Mouse (Mus musculus): Measurements from ENCODE around the gene AC140267.1. TPM values are rescaled to one million over a fixed set of nuclear protein-coding genes. Genes with fewer than 3 reads are reported as not detected.

The AC140267.1 gene
- polyA plus RNA-seq, 1 experiment from 2014 or later = not detected

DNA sequence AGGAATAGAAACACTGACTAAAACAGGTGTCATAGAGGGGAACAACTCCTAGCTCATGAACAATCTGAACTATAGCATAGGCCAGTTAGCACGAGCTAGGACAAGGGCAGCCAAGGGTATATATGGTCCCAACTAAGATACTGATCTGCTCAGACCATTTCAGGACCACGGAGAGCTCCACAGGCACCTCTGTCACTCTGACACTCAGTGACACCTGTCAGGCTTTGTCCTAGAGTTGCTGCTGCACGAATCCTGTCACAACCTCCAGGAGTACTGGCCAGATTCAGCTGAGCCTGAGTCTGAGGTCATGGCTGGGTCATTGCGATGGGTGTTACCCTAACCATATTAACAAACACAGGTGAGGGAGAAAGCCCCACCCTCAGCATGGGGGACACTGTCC lies 32.2 kb upstream of the AC140267.1 start:
- Histone ChIP-seq H3K4me1 (ENCODE audit: control insufficient read depth, insufficient read depth, low read length) (no peaks in the 10 kb centered on the region), H3K27ac (ENCODE audit: low read length) (no peak overlapping the region), H3K9me3 (ENCODE audit: control insufficient read depth, low read depth, low read length) (no peaks in the 10 kb centered on the region), H3K27me3 (ENCODE audit: control insufficient read depth, insufficient read depth, low read length) (no peaks in the 10 kb centered on the region), H3K9ac (replicated peaks; ENCODE audit: low read depth, low read length) (no peak overlapping the region), H3K4me2 (replicated peaks; ENCODE audit: low read depth, low read length) (no peak overlapping the region), H3K36me3 (ENCODE audit: control insufficient read depth, insufficient read depth, low read length) (no peaks in the 10 kb centered on the region), H3K4me3 (ENCODE audit: low read depth, low read length) (no peak overlapping the region)
- ATAC-seq (ENCODE audit: insufficient number of reproducible peaks, insufficient read depth, low FRiP score, low read depth) = no peak
- WGBS = 38% methylated on average over 4 of the region's 4 CpGs

DNA sequence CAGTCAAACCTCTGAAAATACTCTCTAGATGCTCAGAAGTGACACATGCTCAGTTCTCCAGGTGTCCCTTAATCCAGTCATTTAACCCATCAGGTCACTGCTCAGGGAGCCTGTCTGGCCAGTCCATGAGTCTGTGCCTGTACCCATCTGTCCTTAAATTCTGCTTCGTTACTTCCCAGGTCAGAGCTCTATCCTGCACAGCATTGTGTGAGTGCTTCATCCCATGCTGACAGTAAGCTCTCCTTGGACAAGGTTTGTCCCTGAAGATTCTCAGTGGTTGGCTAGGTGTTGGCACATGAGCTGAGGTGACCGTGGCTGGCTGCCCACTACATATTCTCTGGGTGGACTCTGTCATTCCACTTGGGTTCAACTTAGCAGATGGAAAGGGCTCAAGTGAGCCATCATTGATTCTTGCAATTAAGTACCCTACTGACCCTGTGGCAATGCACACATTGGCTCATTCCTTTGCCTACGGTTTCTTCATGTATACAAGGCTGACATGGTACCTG lies 29.5 kb upstream of the AC140267.1 start:
- H3K27ac ChIP-seq (ENCODE audit: low read length) = no peak overlapping the region
- no peak overlapping the region for H3K4me2 ChIP-seq (replicated peaks; ENCODE audit: low read depth, low read length)
- H3K4me3 ChIP-seq (ENCODE audit: low read depth, low read length) = no peak overlapping the region
- H3K4me1 ChIP-seq (ENCODE audit: control insufficient read depth, insufficient read depth, low read length) = no peaks in the 10 kb centered on the region
- no peak for ATAC-seq (ENCODE audit: insufficient number of reproducible peaks, insufficient read depth, low FRiP score, low read depth)
- H3K9ac ChIP-seq (replicated peaks; ENCODE audit: low read depth, low read length) = no peak overlapping the region
- no peaks in the 10 kb centered on the region for H3K27me3 ChIP-seq (ENCODE audit: control insufficient read depth, insufficient read depth, low read length)
- WGBS = 94% methylated on average over 3 of the region's 3 CpGs
- H3K36me3 ChIP-seq (ENCODE audit: control insufficient read depth, insufficient read depth, low read length) = peaks cover 4% of the 10 kb centered on the region; the same call in 1 of the 2 replicates
- H3K9me3 ChIP-seq (ENCODE audit: control insufficient read depth, low read depth, low read length) = no peaks in the 10 kb centered on the region

DNA sequence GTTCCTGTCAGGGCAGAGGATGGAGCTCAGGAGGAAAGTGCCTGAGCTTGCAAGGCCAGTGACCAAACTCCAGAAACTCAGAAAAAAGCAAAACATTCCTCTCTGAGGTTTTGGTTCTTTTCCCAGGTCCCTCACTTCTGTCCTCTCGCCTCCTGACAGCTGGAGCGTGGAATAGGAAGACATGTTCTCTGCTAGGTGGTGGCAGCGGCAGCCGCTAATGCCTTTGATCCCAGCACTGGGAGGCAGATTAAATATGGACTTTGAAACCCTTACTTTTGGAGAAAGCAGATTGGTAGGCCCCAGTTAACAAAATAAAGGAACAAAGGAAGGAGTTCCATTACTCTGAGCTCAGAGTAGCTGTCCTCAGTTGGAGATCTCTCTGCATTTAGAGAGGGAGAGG lies 27.2 kb upstream of the AC140267.1 start:
- Histone ChIP-seq H3K9me3 (ENCODE audit: control insufficient read depth, low read depth, low read length) (no peaks in the 10 kb centered on the region), H3K27ac (ENCODE audit: low read length) (peak overlapping the region; percentile 28; the same call in 1 of the 2 replicates), H3K27me3 (ENCODE audit: control insufficient read depth, insufficient read depth, low read length) (no peaks in the 10 kb centered on the region), H3K4me3 (ENCODE audit: low read depth, low read length) (no peak overlapping the region), H3K36me3 (ENCODE audit: control insufficient read depth, insufficient read depth, low read length) (peaks cover 19% of the 10 kb centered on the region), H3K9ac (replicated peaks; ENCODE audit: low read depth, low read length) (no peak overlapping the region), H3K4me2 (replicated peaks; ENCODE audit: low read depth, low read length) (no peak overlapping the region), H3K4me1 (ENCODE audit: control insufficient read depth, insufficient read depth, low read length) (no peaks in the 10 kb centered on the region)
- WGBS = 36% methylated on average over 4 of the region's 4 CpGs
- ATAC-seq (ENCODE audit: insufficient number of reproducible peaks, insufficient read depth, low FRiP score, low read depth) = no peak

DNA sequence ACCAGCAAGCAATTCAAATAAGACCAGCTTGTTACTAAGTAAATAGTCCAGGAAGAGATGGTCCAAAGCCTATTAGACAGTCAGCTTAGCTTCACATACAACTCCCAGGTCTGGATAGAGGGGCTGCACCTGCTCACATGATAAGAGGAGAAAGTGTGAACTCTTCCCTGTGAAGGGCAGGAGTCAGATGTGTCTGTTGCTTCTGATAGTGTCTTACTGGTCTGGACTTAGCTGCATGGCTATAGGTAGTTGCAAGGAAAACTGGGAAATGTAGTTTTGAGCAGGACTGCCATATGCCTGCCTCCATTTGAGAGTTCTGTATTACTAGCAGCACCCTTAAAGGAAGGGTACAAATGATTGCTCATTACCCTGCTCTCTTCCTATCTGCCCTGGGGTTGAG lies 21.9 kb upstream of the AC140267.1 start:
- H3K27me3 ChIP-seq (ENCODE audit: control insufficient read depth, insufficient read depth, low read length) = no peaks in the 10 kb centered on the region
- ATAC-seq (ENCODE audit: insufficient number of reproducible peaks, insufficient read depth, low FRiP score, low read depth) = no peak
- no peak overlapping the region for H3K9ac ChIP-seq (replicated peaks; ENCODE audit: low read depth, low read length)

DNA sequence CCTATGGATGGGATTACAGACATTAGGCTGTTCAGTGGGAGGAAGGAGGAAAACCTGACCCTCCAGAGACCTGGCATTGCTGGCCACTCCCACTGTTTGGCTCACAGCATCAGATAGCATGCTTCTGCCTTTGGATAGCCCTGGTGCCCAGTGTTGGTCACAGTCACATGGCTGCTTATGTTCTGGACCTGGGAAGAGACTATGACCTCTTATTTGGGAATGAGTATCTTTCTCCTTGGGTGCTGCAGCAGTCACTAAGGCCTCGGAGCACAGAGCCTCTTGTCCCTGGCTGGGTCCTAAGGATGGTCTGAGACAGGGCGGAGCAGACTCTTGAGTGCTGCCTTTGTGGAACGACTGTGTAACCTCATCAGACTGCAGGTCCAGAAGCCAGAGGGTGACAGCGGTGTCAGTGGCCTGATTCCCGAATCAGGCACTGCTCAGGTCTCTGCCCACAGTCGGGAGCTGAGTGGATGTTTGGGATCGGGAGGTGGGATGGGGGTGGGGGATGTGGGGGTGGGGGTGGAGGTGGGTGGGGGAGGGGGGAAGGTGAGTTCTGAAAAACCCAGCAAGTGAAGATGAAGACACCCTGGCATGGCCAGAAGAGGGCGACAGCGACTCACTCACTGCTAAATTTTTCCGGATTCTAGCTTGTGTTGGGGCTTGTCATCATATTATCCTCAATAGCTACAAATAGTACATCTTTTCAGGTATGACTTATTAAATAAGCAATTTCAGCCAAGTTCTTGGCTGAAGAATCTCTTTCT lies 19.7 kb upstream of the AC140267.1 start:
- Histone ChIP-seq H3K27me3 (ENCODE audit: control insufficient read depth, insufficient read depth, low read length) (no peaks in the 10 kb centered on the region), H3K27ac (ENCODE audit: low read length) (no peak overlapping the region), H3K9ac (replicated peaks; ENCODE audit: low read depth, low read length) (no peak overlapping the region), H3K4me1 (ENCODE audit: control insufficient read depth, insufficient read depth, low read length) (peaks cover 3% of the 10 kb centered on the region; the same call in 1 of the 2 replicates), H3K36me3 (ENCODE audit: control insufficient read depth, insufficient read depth, low read length) (peaks cover 21% of the 10 kb centered on the region), H3K4me2 (replicated peaks; ENCODE audit: low read depth, low read length) (no peak overlapping the region), H3K4me3 (ENCODE audit: low read depth, low read length) (no peak overlapping the region), H3K9me3 (ENCODE audit: control insufficient read depth, low read depth, low read length) (no peaks in the 10 kb centered on the region)
- 0 out of 2 replicates have a peak, but pooled peaks have one; percentile 29 for ATAC-seq (ENCODE audit: insufficient number of reproducible peaks, insufficient read depth, low FRiP score, low read depth)
- WGBS = 16% methylated on average over 10 of the region's 10 CpGs

More for the DNA sequence above, 21.9 kb upstream of the AC140267.1 start:
- no peak overlapping the region for H3K4me3 ChIP-seq (ENCODE audit: low read depth, low read length)
- no peak overlapping the region for H3K4me2 ChIP-seq (replicated peaks; ENCODE audit: low read depth, low read length)
- H3K4me1 ChIP-seq (ENCODE audit: control insufficient read depth, insufficient read depth, low read length) = no peaks in the 10 kb centered on the region
- no peak overlapping the region for H3K27ac ChIP-seq (ENCODE audit: low read length)
- peaks cover 23% of the 10 kb centered on the region for H3K36me3 ChIP-seq (ENCODE audit: control insufficient read depth, insufficient read depth, low read length)
- no peaks in the 10 kb centered on the region for H3K9me3 ChIP-seq (ENCODE audit: control insufficient read depth, low read depth, low read length)

DNA sequence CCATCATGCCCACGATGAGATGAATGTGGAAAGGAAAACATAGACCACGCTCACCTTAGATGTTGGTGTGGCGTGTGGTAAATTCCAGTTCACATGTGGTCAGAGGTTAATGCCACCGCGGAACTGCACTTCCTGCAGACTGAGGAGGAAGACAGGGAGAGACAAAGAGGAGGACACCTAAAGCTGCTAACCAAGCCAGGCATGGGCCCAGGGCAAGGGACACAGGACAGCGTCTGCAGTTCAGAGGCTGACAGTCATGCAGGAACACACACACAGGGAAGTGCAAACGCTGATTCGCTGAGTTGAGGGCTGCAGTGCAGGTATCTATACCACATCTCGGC lies 19.2 kb upstream of the AC140267.1 start:
- Histone ChIP-seq H3K4me3 (ENCODE audit: low read depth, low read length) (no peak overlapping the region), H3K4me1 (ENCODE audit: control insufficient read depth, insufficient read depth, low read length) (peaks cover 3% of the 10 kb centered on the region; the same call in 1 of the 2 replicates), H3K27me3 (ENCODE audit: control insufficient read depth, insufficient read depth, low read length) (no peaks in the 10 kb centered on the region), H3K36me3 (ENCODE audit: control insufficient read depth, insufficient read depth, low read length) (peaks cover 16% of the 10 kb centered on the region), H3K27ac (ENCODE audit: low read length) (no peak overlapping the region), H3K9me3 (ENCODE audit: control insufficient read depth, low read depth, low read length) (no peaks in the 10 kb centered on the region), H3K4me2 (replicated peaks; ENCODE audit: low read depth, low read length) (no peak overlapping the region), H3K9ac (replicated peaks; ENCODE audit: low read depth, low read length) (no peak overlapping the region)
- WGBS = 55% methylated on average over 9 of the region's 9 CpGs
- no peak for ATAC-seq (ENCODE audit: insufficient number of reproducible peaks, insufficient read depth, low FRiP score, low read depth)

DNA sequence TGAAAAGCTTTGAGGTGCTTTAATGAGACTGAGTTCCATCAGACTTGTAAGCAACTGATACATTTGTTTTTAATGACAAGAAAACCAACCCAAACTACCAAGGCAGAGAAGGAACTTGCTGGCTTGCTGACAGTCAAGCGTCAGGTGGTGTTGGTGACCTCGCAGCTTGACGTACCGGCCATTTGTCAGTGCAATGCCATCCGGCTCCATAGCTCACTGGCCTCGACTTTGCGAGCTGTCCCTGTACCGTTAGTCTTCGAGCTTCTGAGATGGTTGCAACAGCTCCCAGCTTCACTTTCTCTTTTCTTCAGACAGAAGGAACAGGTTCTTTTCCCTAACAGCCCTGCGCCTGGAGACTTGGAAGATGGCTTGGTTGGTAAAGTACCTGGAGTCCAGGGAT lies 18.2 kb upstream of the AC140267.1 start:
- H3K27ac ChIP-seq (ENCODE audit: low read length) = no peak overlapping the region
- no peaks in the 10 kb centered on the region for H3K27me3 ChIP-seq (ENCODE audit: control insufficient read depth, insufficient read depth, low read length)
- H3K4me1 ChIP-seq (ENCODE audit: control insufficient read depth, insufficient read depth, low read length) = peaks cover 3% of the 10 kb centered on the region; the same call in 1 of the 2 replicates
- H3K9me3 ChIP-seq (ENCODE audit: control insufficient read depth, low read depth, low read length) = no peaks in the 10 kb centered on the region
- ATAC-seq (ENCODE audit: insufficient number of reproducible peaks, insufficient read depth, low FRiP score, low read depth) = no peak
- H3K4me2 ChIP-seq (replicated peaks; ENCODE audit: low read depth, low read length) = no peak overlapping the region
- 89% methylated on average over 10 of the region's 10 CpGs for WGBS
- H3K4me3 ChIP-seq (ENCODE audit: low read depth, low read length) = no peak overlapping the region
- peaks cover 6% of the 10 kb centered on the region; the same call in 1 of the 2 replicates for H3K36me3 ChIP-seq (ENCODE audit: control insufficient read depth, insufficient read depth, low read length)
- H3K9ac ChIP-seq (replicated peaks; ENCODE audit: low read depth, low read length) = no peak overlapping the region

DNA sequence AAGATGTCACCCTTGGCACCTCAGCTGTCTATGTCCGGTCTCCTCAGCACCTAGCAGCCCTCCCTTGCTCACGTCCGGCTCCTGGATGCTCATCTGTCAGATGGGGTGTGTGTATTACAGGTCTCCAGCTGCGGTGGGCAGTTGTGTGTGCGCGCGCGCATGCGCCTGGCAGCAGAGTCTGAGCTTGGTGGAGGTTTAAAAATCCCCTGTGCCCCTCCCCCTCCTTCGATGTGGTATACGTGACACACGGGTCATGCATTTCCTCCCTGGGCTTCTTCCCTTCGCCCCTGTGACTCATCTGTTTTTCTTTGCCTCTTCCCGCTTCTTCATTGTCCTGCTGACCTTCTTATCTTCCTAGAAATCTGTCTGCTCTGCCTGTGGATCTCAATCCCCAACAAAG lies 16.4 kb upstream of the AC140267.1 start:
- ATAC-seq (ENCODE audit: insufficient number of reproducible peaks, insufficient read depth, low FRiP score, low read depth) = no peak
- WGBS = 20% methylated on average over 14 of the region's 14 CpGs
- Histone ChIP-seq H3K9me3 (ENCODE audit: control insufficient read depth, low read depth, low read length) (no peaks in the 10 kb centered on the region), H3K27me3 (ENCODE audit: control insufficient read depth, insufficient read depth, low read length) (no peaks in the 10 kb centered on the region), H3K36me3 (ENCODE audit: control insufficient read depth, insufficient read depth, low read length) (peaks cover 4% of the 10 kb centered on the region; the same call in 1 of the 2 replicates), H3K4me1 (ENCODE audit: control insufficient read depth, insufficient read depth, low read length) (peaks cover 3% of the 10 kb centered on the region; the same call in 1 of the 2 replicates), H3K9ac (replicated peaks; ENCODE audit: low read depth, low read length) (no peak overlapping the region; the same call in 1 of the 2 replicates), H3K27ac (ENCODE audit: low read length) (no peak overlapping the region), H3K4me3 (ENCODE audit: low read depth, low read length) (no peak overlapping the region), H3K4me2 (replicated peaks; ENCODE audit: low read depth, low read length) (no peak overlapping the region)

All from stomach, embryonic 14.5 days (tissue).